Mouse (Mus musculus): ENCODE measurements around the gene Olfr665. TPM values are rescaled to one million over a fixed set of nuclear protein-coding genes. Genes with fewer than 3 reads are reported as not detected.

Gene Olfr665
- polyA plus RNA-seq (2012; rRNA removed): not detected in 2 replicates

DNA sequence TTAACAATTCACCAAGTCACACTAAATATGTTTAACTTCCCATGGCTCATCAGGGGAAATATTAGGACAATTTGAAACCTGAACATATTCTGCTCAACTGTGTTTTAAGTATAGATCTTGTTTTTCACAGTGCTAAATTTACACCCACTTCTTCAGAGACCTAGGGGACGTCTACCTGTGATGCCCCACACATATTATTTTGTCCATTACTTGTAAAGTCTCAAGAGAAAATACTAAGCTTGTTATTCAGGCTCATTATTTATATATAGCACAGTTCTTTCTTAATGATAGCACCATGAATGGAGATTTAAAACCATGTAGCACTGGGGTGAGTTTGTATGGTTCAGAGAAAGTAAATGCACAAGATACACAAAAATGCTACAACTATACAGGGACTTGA, at the start of gene Olfr665:
TSS of gene Olfr665 (plus strand) at position 301 of the 400 bp plus-strand sequence.

GRCm38 (mm10) chr7:104842503-104842902, 35.3 kb upstream of the Olfr665 start, which contains the start of gene Usp17lb:
Usp17lb (minus strand) TSS chr7:104842603.

DNA sequence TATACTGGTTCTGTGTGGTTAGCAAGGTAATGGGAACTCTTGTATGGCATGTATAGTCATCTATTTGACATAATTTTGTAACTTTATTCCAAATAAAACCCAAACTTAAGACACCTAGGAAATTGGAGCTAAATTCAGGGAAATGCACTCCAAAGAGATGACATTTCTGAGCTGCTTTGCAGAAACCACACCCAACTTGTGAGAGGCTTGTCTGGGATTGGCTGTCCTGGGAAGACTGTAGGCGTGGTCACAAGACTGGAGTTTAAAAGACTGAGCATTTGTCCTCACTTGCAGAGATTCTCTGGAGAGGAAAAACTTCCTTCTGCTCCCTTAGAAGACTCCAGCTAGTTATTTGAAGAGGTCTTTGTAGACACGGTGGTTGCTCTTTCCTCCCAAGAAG, 21.1 kb upstream of the Olfr665 start, which contains the start of gene Usp17la:
TSS of gene Usp17la (plus strand) at position 301 of the 400 bp plus-strand sequence.

DNA sequence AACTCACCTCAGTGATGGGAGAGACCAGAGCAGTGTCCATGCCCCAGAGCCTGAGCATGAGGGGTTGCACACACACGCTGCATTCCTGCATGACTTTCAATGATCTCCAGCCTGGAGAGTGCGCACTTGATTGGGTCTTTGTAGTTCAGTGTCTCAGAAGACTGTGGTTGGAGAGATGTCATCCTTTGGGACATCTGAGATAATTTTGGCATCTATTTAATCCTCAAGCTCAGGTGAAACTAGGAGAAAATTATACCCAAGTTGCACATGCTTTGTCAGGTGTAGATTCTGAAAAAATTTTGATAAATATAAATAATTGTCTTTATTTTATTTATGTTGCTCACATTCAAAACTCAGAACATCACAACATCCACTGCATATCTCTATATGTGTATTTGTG, 18.0 kb downstream of the Olfr665 start, which contains the start of gene Olfr666:
TSS of gene Olfr666 (minus strand) at position 101 of the 400 bp plus-strand sequence.

DNA sequence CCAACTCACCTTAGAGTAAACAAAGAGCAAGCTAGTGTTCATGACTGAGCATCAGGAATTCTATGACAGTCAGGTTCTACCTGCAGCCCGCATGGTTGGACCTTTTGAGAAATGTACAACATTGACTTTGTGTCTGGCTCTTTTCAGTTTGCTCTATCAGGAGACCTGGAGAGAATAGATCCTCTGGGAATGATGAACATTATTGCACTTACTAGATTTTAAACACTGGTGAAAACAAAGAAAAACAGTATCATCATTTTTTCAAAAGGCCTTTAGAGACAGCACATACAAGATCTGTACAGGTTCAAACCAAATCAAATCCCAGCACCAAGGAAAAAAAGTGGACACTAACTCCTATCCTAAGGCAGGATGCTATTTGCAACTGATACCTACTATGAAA, 43.6 kb downstream of the Olfr665 start, which contains the start of gene Olfr667:
TSS of gene Olfr667 (minus strand) at position 101 of the 400 bp plus-strand sequence.

DNA sequence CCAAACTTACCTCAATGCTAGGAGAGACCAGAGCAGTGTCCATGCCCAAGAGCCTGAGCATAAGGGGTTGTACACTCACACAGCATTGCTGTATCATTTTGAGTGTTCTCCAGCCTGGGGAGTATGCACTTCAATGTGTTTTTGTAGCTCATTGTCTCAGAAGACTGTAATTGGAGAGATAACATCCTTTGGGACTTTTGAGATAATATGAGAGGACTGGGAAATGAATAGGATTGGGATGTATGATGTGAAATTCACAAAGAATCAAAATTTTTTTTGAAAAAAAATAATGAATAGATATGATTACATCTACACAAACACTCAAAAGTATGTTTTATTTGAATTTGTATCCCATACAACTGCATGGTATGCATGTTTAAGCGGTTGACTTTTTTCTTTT, 50.1 kb downstream of the Olfr665 start, which contains the start of gene Olfr668:
TSS of gene Olfr668 (minus strand) at position 101 of the 400 bp plus-strand sequence.

Other genes with a start within 250 kb of the Olfr665 start
- not detected in 2 replicates for gene Olfr658, start 230.7 kb upstream of the Olfr665 start, polyA plus RNA-seq (2012; rRNA removed)
- not detected in 2 replicates for gene Olfr659, start 211.3 kb upstream of the Olfr665 start, polyA plus RNA-seq (2012; rRNA removed)
- not detected in 2 replicates for gene Olfr661, start 191.5 kb upstream of the Olfr665 start, polyA plus RNA-seq (2012; rRNA removed)
- gene Usp17le, start 100.6 kb upstream of the Olfr665 start, polyA plus RNA-seq (2012; rRNA removed): not detected in 2 replicates
- not detected in 2 replicates for gene Usp17lb, start 35.4 kb upstream of the Olfr665 start, polyA plus RNA-seq (2012; rRNA removed)
- not detected in 2 replicates for gene Usp17la, start 21.0 kb upstream of the Olfr665 start, polyA plus RNA-seq (2012; rRNA removed)
- gene Olfr666, start 17.9 kb downstream of the Olfr665 start, polyA plus RNA-seq (2012; rRNA removed): not detected in 2 replicates
- gene Olfr667, start 43.5 kb downstream of the Olfr665 start, polyA plus RNA-seq (2012; rRNA removed): not detected in 2 replicates
- not detected in 2 replicates for gene Olfr668, start 50.0 kb downstream of the Olfr665 start, polyA plus RNA-seq (2012; rRNA removed)
- gene Olfr669, start 56.2 kb downstream of the Olfr665 start, polyA plus RNA-seq (2012; rRNA removed): not detected in 2 replicates
- not detected in 2 replicates for gene Olfr670, start 84.6 kb downstream of the Olfr665 start, polyA plus RNA-seq (2012; rRNA removed)
- gene Olfr671, start 101.1 kb downstream of the Olfr665 start, polyA plus RNA-seq (2012; rRNA removed): not detected in 2 replicates
- not detected in 2 replicates for gene Olfr672, start 124.0 kb downstream of the Olfr665 start, polyA plus RNA-seq (2012; rRNA removed)
- gene Olfr675, start 150.4 kb downstream of the Olfr665 start, polyA plus RNA-seq (2012; rRNA removed): not detected in 2 replicates
- gene Olfr676, start 154.7 kb downstream of the Olfr665 start, polyA plus RNA-seq (2012; rRNA removed): not detected in 2 replicates
- not detected in 2 replicates for gene Olfr677, start 173.3 kb downstream of the Olfr665 start, polyA plus RNA-seq (2012; rRNA removed)
- gene Olfr678, start 186.4 kb downstream of the Olfr665 start, polyA plus RNA-seq (2012; rRNA removed): not detected in 2 replicates
- not detected in 2 replicates for gene Olfr679, start 203.2 kb downstream of the Olfr665 start, polyA plus RNA-seq (2012; rRNA removed)
- not detected in 2 replicates for gene Olfr680-ps1, start 214.8 kb downstream of the Olfr665 start, polyA plus RNA-seq (2012; rRNA removed)
- not detected in 2 replicates for gene Olfr681, start 238.8 kb downstream of the Olfr665 start, polyA plus RNA-seq (2012; rRNA removed)